Mouse (Mus musculus): Measurements from ENCODE around the gene Gm136. TPM values are rescaled to one million over a fixed set of nuclear protein-coding genes. Genes with fewer than 3 reads are reported as not detected.

Gene Gm136
- total RNA-seq, 2 experiments from 2014 or later: not detected

- DNase-seq (ENCODE audit: low spot score in 2 of 2): no peak
Measured at GRCm38 (mm10) chr4:34715062-34715461, 41.0 kb downstream of the Gm136 start.

- DNase-seq (ENCODE audit: low spot score in 2 of 2): no peak
Measured at GRCm38 (mm10) chr4:34708127-34708526, 47.9 kb downstream of the Gm136 start.

- no peak for DNase-seq (ENCODE audit: low spot score in 2 of 2)
Measured at GRCm38 (mm10) chr4:34707248-34707647, 48.8 kb downstream of the Gm136 start.

- no peak for DNase-seq (ENCODE audit: low spot score in 2 of 2)
Measured at GRCm38 (mm10) chr4:34703029-34703428, 53.0 kb downstream of the Gm136 start.

- DNase-seq (ENCODE audit: low spot score in 2 of 2): no peak
Measured at GRCm38 (mm10) chr4:34702231-34702630, 53.8 kb downstream of the Gm136 start.

- peak in 1 of 2 experiments; percentile 23 for DNase-seq (ENCODE audit: low spot score in 2 of 2)
Measured at GRCm38 (mm10) chr4:34701528-34701927, 54.5 kb downstream of the Gm136 start.

Other genes with a start within 250 kb of the Gm136 start
- 100 to 1,000 TPM; 101 to 103 TPM for gene Akirin2, start 205.3 kb downstream of the Gm136 start, total RNA-seq (2021)
- gene Orc3, start 141.3 kb downstream of the Gm136 start, total RNA-seq (2021): 10 to 100 TPM; 48.0 to 49.8 TPM
- gene Rars2, start 141.3 kb downstream of the Gm136 start, total RNA-seq (2021): 10 to 100 TPM; 26.5 to 27.6 TPM
- 10 to 100 TPM; 18.3 to 19.2 TPM for gene Slc35a1, start 68.8 kb downstream of the Gm136 start, total RNA-seq (2021)
- 1 to 10 TPM; 1.3 to 1.4 TPM for gene Cfap206, start 26.1 kb downstream of the Gm136 start, total RNA-seq (2021)
- gene Smim8, start 22.2 kb upstream of the Gm136 start, total RNA-seq (2021): 10 to 100 TPM; 18.9 to 21.8 TPM
- 10 to 100 TPM; 25.7 to 25.8 TPM for gene Zfp292, start 126.7 kb upstream of the Gm136 start, total RNA-seq (2021)
- gene Cga, start 137.5 kb upstream of the Gm136 start, total RNA-seq (2021): not detected